ENCODE assay signal across 9 mouse cellular contexts in the genomic region with DNA sequence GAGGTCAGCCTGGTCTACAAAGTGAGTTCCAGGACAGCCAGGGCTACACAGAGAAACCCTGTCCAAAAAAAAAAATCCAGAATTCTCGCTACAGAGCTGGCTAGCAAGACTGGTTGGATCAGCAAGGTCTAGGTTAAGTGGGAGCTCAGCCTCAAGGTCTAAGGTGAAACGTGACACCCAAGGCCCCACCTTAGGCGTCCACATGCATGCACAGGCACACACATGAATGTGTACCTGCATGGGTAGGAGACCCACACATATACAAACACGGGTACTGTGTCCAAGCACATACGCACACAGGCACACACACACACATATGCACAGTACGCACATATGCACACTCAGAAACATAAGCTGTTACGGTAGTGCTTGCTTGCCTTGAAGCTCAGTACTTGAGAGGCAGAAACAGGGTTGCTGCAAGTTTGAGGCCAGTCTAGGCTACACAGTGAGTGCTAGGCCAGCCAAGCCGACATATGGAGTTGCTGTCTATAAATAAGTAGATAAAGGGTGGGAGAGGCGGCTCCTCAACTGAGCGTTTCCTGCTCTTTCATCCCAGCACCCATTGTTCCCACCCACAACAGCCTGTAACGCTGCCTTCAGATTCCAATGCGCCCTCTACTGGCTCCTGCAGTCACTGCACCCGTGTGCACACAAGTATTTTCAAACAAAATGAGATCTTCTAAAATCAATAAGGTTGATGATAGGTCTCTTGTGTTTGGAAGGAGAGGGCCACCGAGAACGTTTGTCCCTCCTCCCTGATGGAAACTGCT. TPM values are rescaled to one million over a fixed set of nuclear protein-coding genes. Genes with fewer than 3 reads are reported as not detected.
DNase-seq lines count a peak whose midpoint lies in the region; ATAC-seq and TF ChIP-seq lines count a peak whose summit lies in the region.
"Had no signal": no experiment of that assay in that cellular context is flagged by ENCODE, and none has a peak within 500 bp of the region (broad histone marks: within the 10 kb centered on the region; RNA-seq: fewer than 3 reads in every experiment).

No protein-coding gene starts in this region.

- H3K9ac ChIP-seq in stomach, embryonic 14.5 days (replicated peaks; ENCODE audit: low read depth, low read length) = no peak overlapping the region
- H3K9ac ChIP-seq: limb, embryonic 12.5 days had no signal

- H3K36me3 ChIP-seq in stomach, embryonic 14.5 days (ENCODE audit: control insufficient read depth, insufficient read depth, low read length) = no peaks in the 10 kb centered on the region
- H3K36me3 ChIP-seq: limb, embryonic 12.5 days had no signal

- peak; percentile 81 for TF ChIP-seq CTCF in lung, adult 2 months (IDR thresholded peaks at IDR 0.05; ENCODE audit: insufficient read depth, low read length)

- 40% methylated on average over 15 of the region's 15 CpGs for whole genome bisulfite sequencing in lung, adult 2 months
- WGBS in stomach, embryonic 14.5 days = 52% methylated on average over 15 of the region's 15 CpGs

- no peak overlapping the region for H3K4me3 ChIP-seq in lung, adult 2 months (replicated peaks; ENCODE audit: extremely low read depth, low read depth, low read length)
- no peak overlapping the region for H3K4me3 ChIP-seq in stomach, embryonic 14.5 days (ENCODE audit: low read depth, low read length)
- H3K4me3 ChIP-seq: limb, embryonic 12.5 days had no signal

- H3K9me3 ChIP-seq in stomach, embryonic 14.5 days (ENCODE audit: control insufficient read depth, low read depth, low read length) = no peaks in the 10 kb centered on the region
- H3K9me3 ChIP-seq: limb, embryonic 12.5 days had no signal

- peak; percentile 32 to 36 for DNase-seq in cerebellum, adult 18-20 months
- peak; percentile 46 to 55 for DNase-seq in left cerebral cortex, postnatal 14 days (ENCODE audit: low spot score in 2 of 2)
- no peak for DNase-seq in left cerebral cortex, postnatal 36 days (ENCODE audit: low spot score in 2 of 2)
- DNase-seq in brain, adult 2 months (ENCODE audit: low read depth, low spot score) = peak; percentile 73
- peak; percentile 40 to 72 for DNase-seq in heart, postnatal 10 days
- peak; percentile 51 for DNase-seq in lung, adult 2 months

- TF ChIP-seq POLR2A in lung, adult 2 months (IDR thresholded peaks at IDR 0.05; ENCODE audit: borderline replicate concordance, extremely low read depth, low read depth, low read length) = no peak

- no peaks in the 10 kb centered on the region for H3K27me3 ChIP-seq in stomach, embryonic 14.5 days (ENCODE audit: control insufficient read depth, insufficient read depth, low read length)
- H3K27me3 ChIP-seq: limb, embryonic 12.5 days had no signal

- H3K4me2 ChIP-seq in stomach, embryonic 14.5 days (replicated peaks; ENCODE audit: low read depth, low read length) = no peak overlapping the region
- H3K4me2 ChIP-seq: limb, embryonic 12.5 days had no signal

- no peak overlapping the region for H3K27ac ChIP-seq in stomach, embryonic 14.5 days (ENCODE audit: low read length)
- H3K27ac ChIP-seq: limb, embryonic 12.5 days had no signal

- ATAC-seq in cerebellum, adult (ENCODE audit: insufficient number of reproducible peaks, low FRiP score, low TSS enrichment) = no peak
- 0 out of 2 replicates have a peak, but pooled peaks have one; percentile 7 for ATAC-seq in stomach, embryonic 14.5 days (ENCODE audit: insufficient number of reproducible peaks, insufficient read depth, low FRiP score, low read depth)

- intact Hi-C loops in left cerebral cortex, postnatal 14 days (cut with DNase I) = loop anchor here (2.0 to 5.0 kb wide), 3 partner anchors 45 to 165 kb away; no protein-coding TSS in a partner anchor
- intact Hi-C loops in left cerebral cortex, postnatal 36 days (cut with DNase I) = loop anchor here (1.0 to 5.0 kb wide), 4 partner anchors 23 to 236 kb away; partner anchors contain the start of genes Mapk14 and Slc26a8
- intact Hi-C loops in heart, postnatal 10 days (cut with DNase I) = loop anchor here (1.0 to 2.0 kb wide), 5 partner anchors 22 to 236 kb away; partner anchors contain the start of genes Brpf3, Mapk14 and Slc26a8

- peaks cover 3% of the 10 kb centered on the region for H3K4me1 ChIP-seq in lung, adult 2 months (ENCODE audit: control insufficient read depth, insufficient read depth, low read length)
- peaks cover 11% of the 10 kb centered on the region for H3K4me1 ChIP-seq in stomach, embryonic 14.5 days (ENCODE audit: control insufficient read depth, insufficient read depth, low read length)

RNA-seq across cellular contexts. Expression of gene 4930539E08Rik, which starts 11.9 kb away (rescaled TPM):
- 10 to 100 TPM in 1 of 2 experiments, 1 to 10 TPM in 1; 8.3 to 12.4 TPM for total RNA-seq in left cerebral cortex, postnatal 14 days (2021)
- total RNA-seq in left cerebral cortex, postnatal 36 days (2021) = 10 to 100 TPM; 12.2 to 15.4 TPM
- under 1 TPM in 1 of 2 experiments, not detected in 1; 0.05 TPM for total RNA-seq in heart, postnatal 10 days (2021)
- polyA plus RNA-seq in lung, adult 2 months (2012; rRNA removed) = 0.05 and 0.14 TPM in 2 replicates
- 0.27 and 0.36 TPM in 2 replicates for polyA plus RNA-seq in stomach, embryonic 14.5 days (2014; fragmentation: Nextera tagmentation; extraction: Ambion mirVana)

RNA-seq across cellular contexts. Expression of gene Pxt1, which starts 16.6 kb away (rescaled TPM):
- not detected for total RNA-seq in left cerebral cortex, postnatal 14 days (2021)
- not detected for total RNA-seq in left cerebral cortex, postnatal 36 days (2021)
- not detected for total RNA-seq in heart, postnatal 10 days (2021)
- 0.15 and 0.19 TPM in 2 replicates for polyA plus RNA-seq in lung, adult 2 months (2012; rRNA removed)
- 0.39 TPM in 1 of 2 replicates, not detected in the other for polyA plus RNA-seq in stomach, embryonic 14.5 days (2014; fragmentation: Nextera tagmentation; extraction: Ambion mirVana)

RNA-seq across cellular contexts. Expression of gene Kctd20, which starts 24.7 kb away (rescaled TPM):
- total RNA-seq in left cerebral cortex, postnatal 14 days (2021) = 10 to 100 TPM; 81.0 to 85.9 TPM
- total RNA-seq in left cerebral cortex, postnatal 36 days (2021) = 10 to 100 TPM; 72.8 to 77.6 TPM
- total RNA-seq in heart, postnatal 10 days (2021) = 10 to 100 TPM; 63.8 to 76.9 TPM
- polyA plus RNA-seq in lung, adult 2 months (2012; rRNA removed) = 37.5 and 59.5 TPM in 2 replicates
- polyA plus RNA-seq in stomach, embryonic 14.5 days (2014; fragmentation: Nextera tagmentation; extraction: Ambion mirVana) = 75.9 and 78.8 TPM in 2 replicates

Comparison
In these comparisons a context has a peak if more than half of its experiments do, and no peak if none do; other contexts are left out.
1. DNase-seq: peak in cerebellum, adult 18-20 months (2 of 2), left cerebral cortex, postnatal 14 days (2 of 2), brain, adult 2 months (single experiment), heart, postnatal 10 days (2 of 2) and lung, adult 2 months (single experiment); none in left cerebral cortex, postnatal 36 days (0 of 2).
2. RNA of gene 4930539E08Rik, which starts 11.9 kb away (total RNA-seq): 12.2 to 15.4 TPM in left cerebral cortex, postnatal 36 days and 8.3 to 12.4 TPM in left cerebral cortex, postnatal 14 days; 0.05 TPM in heart, postnatal 10 days; every median in the first group is over 4 times any median in the second.